Mouse (Mus musculus) layer of hippocampus, adult 2 months (tissue): ENCODE measurements around the gene Scamp4. TPM values are rescaled to one million over a fixed set of nuclear protein-coding genes. Genes with fewer than 3 reads are reported as not detected.
A peak's percentile ranks its signal among the peaks of the same experiment; 100 is the strongest.
"Not testable (repeated sequence)": the region's sequence is repeated elsewhere in the genome, so short reads cannot be mapped to it uniquely, and the experiment has no call there.

ENCODE experiments used
- DNase-seq, 2 experiments: peaks; one replicate each; pipeline ENCODE4 v3.0.0; 2022; ENCODE audit warnings: low spot score in 2 of 2
- H3K27ac ChIP-seq: fragments of 200-600 bp; 2 replicates; pipeline ENCODE4 v1.8.1; 2022
- H3K4me3 ChIP-seq: fragments of 200-600 bp; 2 replicates; pipeline ENCODE4 v1.8.1; 2022; ENCODE audit warnings: mild to moderate bottlenecking
- CTCF ChIP-seq: fragments of 200-600 bp; conservative IDR thresholded peaks from 2 replicates; pipeline ENCODE4 v1.8.1; 2022; ENCODE audit warnings: antibody characterized with exemption, mild to moderate bottlenecking, moderate library complexity
- total RNA-seq, 2 experiments: library from RNA; stranded (reverse); gene quantifications; 2 replicates each; pipeline ENCODE4 v1.2.3; 2021

Gene Scamp4
- total RNA-seq, 2 experiments from 2014 or later: 42.9 to 43.1 TPM

GRCm38 (mm10) chr10:80620796-80621689, 18.4 kb downstream of the Scamp4 start:
- peak overlapping the region; percentile 98 for H3K27ac ChIP-seq
- DNase-seq: no peak
- no peak for TF ChIP-seq CTCF
- peak overlapping the region; percentile 89 for H3K4me3 ChIP-seq

GRCm38 (mm10) chr10:80621690-80621939, 18.9 kb downstream of the Scamp4 start:
- 0 out of 2 replicates have a peak, but pooled peaks have one; percentile 7 for TF ChIP-seq CTCF
- H3K4me3 ChIP-seq: peak overlapping the region; percentile 89
- no peak for DNase-seq
- peak overlapping the region; percentile 98 for H3K27ac ChIP-seq

GRCm38 (mm10) chr10:80621940-80622660, 19.4 kb downstream of the Scamp4 start:
- peak; percentile 99 for DNase-seq
- no peak for TF ChIP-seq CTCF
- Histone ChIP-seq H3K27ac (peak overlapping the region; percentile 98), H3K4me3 (peak overlapping the region; percentile 89)

DNA sequence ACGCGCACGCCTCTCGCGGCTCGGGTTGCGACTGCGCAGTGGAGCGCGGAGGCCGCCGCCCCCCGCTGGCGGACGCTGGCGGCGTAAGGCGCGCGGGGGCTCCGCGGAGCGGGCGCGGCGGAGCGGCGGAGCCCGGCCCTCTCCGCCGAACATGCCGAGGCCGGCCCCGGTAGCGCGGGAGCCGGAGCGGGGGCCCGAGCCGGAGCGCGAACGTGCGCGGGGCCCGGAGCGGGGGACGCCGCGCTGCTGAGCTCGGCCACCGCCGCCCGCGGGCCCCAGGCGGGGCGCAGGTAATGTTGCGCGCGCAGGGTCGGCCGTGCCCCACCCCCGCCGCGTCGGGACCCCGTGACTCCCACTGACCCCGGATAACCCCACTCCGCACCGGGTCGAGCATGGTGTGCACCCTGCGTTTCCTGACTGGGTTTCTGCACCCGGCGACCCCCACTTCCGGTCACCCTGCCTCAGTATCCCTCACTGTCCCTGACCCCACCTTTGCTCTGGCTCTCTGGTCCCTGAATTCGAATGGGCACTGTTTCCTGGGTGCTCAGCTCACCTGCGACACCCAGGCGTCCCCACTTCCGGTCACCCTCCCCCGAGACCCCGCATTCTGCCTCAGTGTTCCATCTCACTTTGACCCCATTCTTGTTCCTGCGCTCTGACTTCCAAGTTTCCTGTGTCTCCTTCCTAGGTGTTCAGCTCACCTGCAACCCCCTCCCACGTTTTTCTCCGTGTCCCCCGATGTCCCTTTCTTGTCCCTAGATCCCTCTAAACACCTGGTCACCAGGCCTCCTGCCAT, 20.2 kb downstream of the Scamp4 start, which contains the start of gene Csnk1g2:
Gene Csnk1g2 (plus strand): TSS at position 178 of the 796 bp plus-strand sequence.
- peak within 1 kb of the TSS; percentile 98 for H3K27ac ChIP-seq
- H3K4me3 ChIP-seq: peak within 1 kb of the TSS; percentile 89
- peak in 1 of 2 experiments; percentile 58 for DNase-seq
- peak; percentile 21; the same call in 1 of the 2 replicates for TF ChIP-seq CTCF

- TF ChIP-seq CTCF: peak; percentile 22; the same call in 1 of the 2 replicates
- H3K4me3 ChIP-seq: peak overlapping the region; percentile 85
- peak in 1 of 2 experiments; percentile 37 for DNase-seq
- H3K27ac ChIP-seq: peak overlapping the region; percentile 90
Measured at GRCm38 (mm10) chr10:80623457-80624191, 21.0 kb downstream of the Scamp4 start.

DNA sequence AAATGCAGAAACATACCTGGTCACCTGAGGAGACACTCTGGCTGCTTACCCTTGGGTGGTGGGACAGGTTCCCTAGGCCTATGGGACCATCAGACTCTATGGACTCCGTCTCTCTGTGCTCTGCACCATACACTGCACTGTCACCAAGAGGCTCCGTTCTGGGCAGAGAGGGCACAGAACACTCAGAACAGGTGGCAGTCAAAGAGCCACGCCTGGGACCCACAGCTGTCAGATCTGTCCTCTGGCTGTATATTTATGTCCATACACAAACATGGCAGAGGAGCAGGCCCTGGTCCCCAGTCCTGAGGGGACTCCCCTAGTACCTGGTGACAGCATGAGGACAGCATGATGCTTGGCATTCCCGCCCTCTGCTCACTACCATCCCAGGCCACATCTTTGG, 23.1 kb downstream of the Scamp4 start:
- Histone ChIP-seq H3K4me3 (no peak overlapping the region), H3K27ac (no peak overlapping the region)
- no peak for DNase-seq
- no peak for TF ChIP-seq CTCF

DNA sequence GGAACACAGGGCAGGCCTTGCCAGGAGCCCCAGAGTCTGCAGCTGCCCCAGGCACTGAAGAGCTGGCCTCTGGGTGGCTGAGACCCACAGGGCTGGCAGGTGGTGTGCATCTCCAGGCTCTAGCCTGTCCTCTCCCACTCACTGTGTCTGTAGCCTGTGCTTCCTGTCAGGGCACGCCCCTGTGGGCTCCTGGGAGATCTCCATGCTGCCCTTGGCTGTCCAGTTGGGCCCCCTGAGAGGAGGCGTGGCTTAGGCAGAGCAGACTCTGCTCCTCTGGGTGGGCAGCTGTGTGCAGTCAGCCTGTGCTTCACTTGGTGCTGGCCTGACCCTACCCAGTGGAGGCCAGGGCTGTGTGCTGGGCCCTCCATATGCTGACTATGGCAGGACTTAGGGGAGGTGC, 25.0 kb downstream of the Scamp4 start:
- TF ChIP-seq CTCF: no peak
- DNase-seq: no peak
- no peak overlapping the region for H3K4me3 ChIP-seq

DNA sequence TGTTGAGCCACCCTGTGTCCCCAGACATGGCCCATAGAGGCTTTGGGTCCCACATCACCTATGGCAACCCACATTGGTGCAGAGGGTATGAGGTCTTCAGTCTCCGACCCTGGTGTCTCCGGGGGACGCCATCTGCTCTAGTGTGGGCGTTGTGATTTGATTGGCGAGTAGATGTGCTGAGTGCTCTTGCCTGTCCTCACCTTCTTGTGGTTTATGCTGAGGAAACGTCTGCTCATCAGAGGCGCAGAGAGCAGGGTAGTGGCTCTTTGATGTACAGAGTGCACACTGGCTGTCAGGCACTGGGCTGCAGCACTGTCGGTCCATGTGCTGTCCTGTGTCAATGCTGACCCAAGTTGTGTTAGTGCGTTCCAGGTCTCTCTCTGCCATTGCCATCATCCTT, 26.3 kb downstream of the Scamp4 start:
- Histone ChIP-seq H3K4me3 (no peak overlapping the region), H3K27ac (peak overlapping the region; percentile 3; the same call in 1 of the 2 replicates)
- TF ChIP-seq CTCF: no peak

More for the DNA sequence above, 25.0 kb downstream of the Scamp4 start:
- H3K27ac ChIP-seq: no peak overlapping the region; the same call in 1 of the 2 replicates

GRCm38 (mm10) chr10:80635345-80635744, 32.7 kb downstream of the Scamp4 start:
- Histone ChIP-seq H3K27ac (no peak overlapping the region), H3K4me3 (no peak overlapping the region)
- TF ChIP-seq CTCF: no peak
- DNase-seq: no peak

More for the DNA sequence above, 26.3 kb downstream of the Scamp4 start:
- DNase-seq: no peak

- no peak for DNase-seq
- Histone ChIP-seq H3K4me3 (no peak overlapping the region), H3K27ac (no peak overlapping the region)
- TF ChIP-seq CTCF: no peak
Measured at GRCm38 (mm10) chr10:80646936-80647335, 44.3 kb downstream of the Scamp4 start.

- DNase-seq, H3K4me3 ChIP-seq, H3K27ac ChIP-seq: not testable (repeated sequence)
Measured at GRCm38 (mm10) chr10:80649910-80650309, 47.2 kb downstream of the Scamp4 start.

DNA sequence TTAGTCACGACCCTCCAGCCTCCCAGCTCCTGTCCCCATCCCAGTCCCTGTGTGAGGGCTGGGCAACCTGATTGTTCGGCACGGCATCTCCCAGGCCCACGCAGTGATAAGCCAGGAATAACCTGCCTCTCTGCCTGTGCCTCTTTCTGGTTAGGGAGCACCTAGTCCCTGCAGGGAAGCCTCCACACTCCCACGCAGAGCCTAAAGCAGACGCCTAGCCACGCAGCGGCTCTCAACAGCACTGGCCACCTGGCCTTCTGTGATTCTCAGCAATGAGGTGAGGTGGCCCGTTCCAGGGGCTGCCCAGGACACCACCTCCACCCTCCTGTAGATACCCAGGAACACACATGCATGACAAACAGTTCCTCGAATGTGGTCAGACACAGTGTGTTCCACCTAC, 47.7 kb downstream of the Scamp4 start:
- DNase-seq: no peak

More for the DNA sequence above, 47.7 kb downstream of the Scamp4 start:
- H3K4me3 ChIP-seq: no peak overlapping the region
- H3K27ac ChIP-seq: 0 out of 2 replicates have a peak overlapping the region, but pooled peaks have one; percentile 5
- no peak for TF ChIP-seq CTCF
